Mouse (Mus musculus) midbrain, embryonic 11.5 days (tissue): ENCODE measurements around the gene Tmem229b. TPM values are rescaled to one million over a fixed set of nuclear protein-coding genes. Genes with fewer than 3 reads are reported as not detected.
"Not testable (repeated sequence)": the region's sequence is repeated elsewhere in the genome, so short reads cannot be mapped to it uniquely, and the experiment has no call there.

Experiments
- ATAC-seq: fragments of 200-750 bp; cut with Nextera tagmentation; 2 replicates; pipeline ENCODE4 v1.8.0; 2017; ENCODE audit warnings: moderate TSS enrichment, moderate library complexity; ENCODE audit not compliant: low FRiP score
- DNase-seq: peaks from one replicate; pipeline ENCODE4 v3.0.0; 2015; ENCODE audit warnings: low spot score; ENCODE audit errors: missing footprints
- H3K27ac ChIP-seq: fragments of 300-500 bp; sonication (generic); 2 replicates; pipeline ENCODE4 v1.5.1; 2014; ENCODE audit warnings: low read depth, low read length
- H3K27me3 ChIP-seq: fragments of 300-500 bp; sonication (generic); 2 replicates; pipeline ENCODE4 v1.6.1; 2014; ENCODE audit warnings: mild to moderate bottlenecking, low read length, moderate library complexity, mixed read lengths; ENCODE audit not compliant: control insufficient read depth, insufficient read depth
- H3K36me3 ChIP-seq: fragments of 300-500 bp; sonication (generic); 2 replicates; pipeline ENCODE4 v1.6.1; 2014; ENCODE audit warnings: mild to moderate bottlenecking, low read length, moderate library complexity, mixed read lengths; ENCODE audit not compliant: control insufficient read depth, insufficient read depth
- H3K4me1 ChIP-seq: fragments of 300-500 bp; sonication (generic); 2 replicates; pipeline ENCODE4 v1.6.1; 2014; ENCODE audit warnings: low read length; ENCODE audit not compliant: control insufficient read depth, insufficient read depth
- H3K4me2 ChIP-seq: fragments of 300-500 bp; sonication (generic); 2 replicates; pipeline ENCODE4 v1.6.1; 2014; ENCODE audit warnings: mild to moderate bottlenecking, moderate library complexity
- H3K4me3 ChIP-seq: fragments of 300-500 bp; sonication (generic); 2 replicates; pipeline ENCODE4 v1.5.1; 2014; ENCODE audit warnings: low read depth, low read length
- H3K9ac ChIP-seq: fragments of 300-500 bp; sonication (generic); 2 replicates; pipeline ENCODE4 v1.6.1; 2014; ENCODE audit warnings: low read length
- H3K9me3 ChIP-seq: fragments of 300-500 bp; sonication (generic); 2 replicates; pipeline ENCODE4 v1.6.1; 2016; ENCODE audit warnings: low read length; ENCODE audit not compliant: control insufficient read depth
- whole genome bisulfite sequencing: fragments of 180-500 bp; shearing (Covaris S2); extraction: QIAGEN DNeasy Blood & Tissue Kit; methylation state at CpG from one replicate; pipeline ENCODE4 v1.1.7; 2014; 5-methylcytosine and 5-hydroxymethylcytosine counted together
- polyA plus RNA-seq: library from polyadenylated mRNA; unstranded; fragments of >200 nt; fragmentation: Nextera tagmentation; extraction: Ambion mirVana; gene quantifications from 2 replicates; pipeline ENCODE4 v1.2.1, GENCODE M21; 2014

The Tmem229b gene
- polyA plus RNA-seq, 1 experiment from 2014 or later = 6.4 TPM

DNA sequence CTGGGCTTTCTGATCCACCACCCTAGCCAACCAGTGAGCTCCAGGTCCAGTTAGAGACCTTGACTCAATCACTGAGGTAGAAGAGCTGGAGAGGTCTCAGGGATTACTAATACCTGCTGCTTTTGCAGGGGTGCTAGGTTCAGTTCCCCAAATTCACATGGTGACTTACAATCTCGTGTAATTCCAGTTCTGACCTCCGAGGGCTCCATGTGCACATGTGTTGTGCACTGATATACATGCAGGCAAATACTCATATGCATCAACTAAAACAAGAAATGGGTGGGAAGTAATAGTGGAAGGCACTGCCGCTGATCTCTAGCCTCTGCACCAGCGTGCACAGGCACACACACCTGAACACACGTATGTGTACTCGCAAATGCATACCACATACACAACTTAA lies 60.3 kb downstream of the Tmem229b start:
- no peak overlapping the region for H3K27ac ChIP-seq
- no peaks in the 10 kb centered on the region for H3K27me3 ChIP-seq
- no peak for DNase-seq
- H3K9ac ChIP-seq = no peak overlapping the region
- no peak overlapping the region for H3K4me3 ChIP-seq
- ATAC-seq = no peak
- H3K9me3 ChIP-seq = no peaks in the 10 kb centered on the region
- H3K4me1 ChIP-seq = no peaks in the 10 kb centered on the region
- 86% methylated on average over 6 of the region's 6 CpGs for WGBS
- no peaks in the 10 kb centered on the region for H3K36me3 ChIP-seq
- no peak overlapping the region for H3K4me2 ChIP-seq

DNA sequence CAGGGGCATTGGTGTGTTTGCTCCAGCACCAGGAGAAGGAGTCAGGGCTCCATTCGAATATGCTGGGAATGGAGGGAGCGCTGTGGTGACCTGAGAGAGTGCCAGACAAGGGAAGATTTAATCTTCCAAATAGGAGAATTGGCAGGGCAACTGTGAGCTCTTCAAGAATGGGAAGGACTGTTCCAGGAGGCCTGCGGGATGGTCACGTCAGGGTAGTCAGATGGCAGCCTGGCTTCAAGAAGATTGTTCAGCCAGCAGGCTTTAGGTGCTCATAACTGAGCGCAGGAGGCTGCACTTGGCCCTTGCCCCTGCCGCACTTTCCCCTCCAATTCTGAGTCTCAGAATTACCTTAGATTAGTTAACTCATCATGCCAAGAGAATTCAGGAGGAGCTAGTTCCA lies 64.5 kb downstream of the Tmem229b start:
- Histone ChIP-seq H3K4me2 (no peak overlapping the region), H3K27ac (no peak overlapping the region), H3K36me3 (no peaks in the 10 kb centered on the region), H3K9ac (no peak overlapping the region), H3K9me3 (no peaks in the 10 kb centered on the region), H3K4me3 (no peak overlapping the region), H3K4me1 (no peaks in the 10 kb centered on the region), H3K27me3 (no peaks in the 10 kb centered on the region)
- 88% methylated on average over 6 of the region's 6 CpGs for WGBS
- ATAC-seq (no peak), DNase-seq (no peak)

DNA sequence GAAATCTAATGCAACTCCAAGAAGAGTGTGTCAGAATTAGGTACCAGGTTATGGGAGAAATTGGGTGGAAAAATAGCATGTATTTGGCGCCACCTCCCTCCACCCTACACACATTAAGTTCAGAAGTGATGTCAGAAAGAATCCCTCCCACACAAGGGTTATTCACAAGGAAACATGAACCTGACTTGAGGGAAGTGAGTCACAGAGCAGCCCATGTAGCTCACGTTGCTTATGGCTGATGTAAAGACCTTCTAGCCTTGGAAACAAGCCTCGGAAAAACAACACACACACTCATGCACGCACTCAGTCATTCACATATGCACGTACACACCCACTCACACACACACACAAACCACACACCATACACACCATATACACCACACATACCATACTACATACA lies 67.3 kb downstream of the Tmem229b start:
- Histone ChIP-seq H3K9ac (no peak overlapping the region), H3K4me3 (no peak overlapping the region), H3K4me2 (no peak overlapping the region), H3K27me3 (no peaks in the 10 kb centered on the region), H3K4me1 (no peaks in the 10 kb centered on the region), H3K36me3 (no peaks in the 10 kb centered on the region), H3K9me3 (no peaks in the 10 kb centered on the region), H3K27ac (no peak overlapping the region)
- ATAC-seq (no peak), DNase-seq (no peak)
- WGBS = 88% methylated on average over 5 of the region's 5 CpGs

DNA sequence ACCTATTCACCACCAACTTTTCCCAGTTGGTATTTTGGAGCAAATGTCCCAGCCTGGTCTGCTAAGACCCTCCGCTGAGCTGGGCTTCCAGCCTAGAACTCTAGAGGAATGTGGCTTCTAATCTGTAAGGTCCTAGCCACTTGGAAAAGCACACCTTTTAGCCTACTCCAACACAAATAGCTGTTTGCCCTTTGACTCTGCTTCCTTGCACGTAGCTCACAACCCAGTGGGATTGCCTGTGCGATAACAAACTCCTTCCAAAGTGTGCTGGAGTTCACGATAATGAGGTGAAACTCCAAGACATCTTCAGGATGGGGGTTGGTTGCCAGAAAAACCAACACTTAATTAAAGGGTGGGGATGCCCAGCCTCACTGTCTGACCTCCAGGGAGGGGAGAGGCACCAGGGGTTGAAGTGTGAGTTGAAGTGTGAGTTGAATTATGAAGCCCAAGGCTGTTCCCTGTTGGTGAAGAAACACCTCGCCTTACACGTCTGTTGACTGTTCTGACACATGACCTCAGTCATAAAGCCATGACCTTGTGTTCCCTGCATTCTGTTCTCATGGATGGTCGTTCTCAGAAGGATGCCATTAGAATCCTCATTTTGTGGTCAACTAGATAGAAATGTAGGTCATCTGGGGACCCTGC lies 67.9 kb downstream of the Tmem229b start:
- Histone ChIP-seq H3K9ac (no peak overlapping the region), H3K27ac (no peak overlapping the region), H3K27me3 (no peaks in the 10 kb centered on the region), H3K4me3 (no peak overlapping the region), H3K4me2 (no peak overlapping the region), H3K4me1 (no peaks in the 10 kb centered on the region), H3K9me3 (no peaks in the 10 kb centered on the region), H3K36me3 (no peaks in the 10 kb centered on the region)
- WGBS = 81% methylated on average over 7 of the region's 7 CpGs
- no peak for DNase-seq
- no peak for ATAC-seq

DNA sequence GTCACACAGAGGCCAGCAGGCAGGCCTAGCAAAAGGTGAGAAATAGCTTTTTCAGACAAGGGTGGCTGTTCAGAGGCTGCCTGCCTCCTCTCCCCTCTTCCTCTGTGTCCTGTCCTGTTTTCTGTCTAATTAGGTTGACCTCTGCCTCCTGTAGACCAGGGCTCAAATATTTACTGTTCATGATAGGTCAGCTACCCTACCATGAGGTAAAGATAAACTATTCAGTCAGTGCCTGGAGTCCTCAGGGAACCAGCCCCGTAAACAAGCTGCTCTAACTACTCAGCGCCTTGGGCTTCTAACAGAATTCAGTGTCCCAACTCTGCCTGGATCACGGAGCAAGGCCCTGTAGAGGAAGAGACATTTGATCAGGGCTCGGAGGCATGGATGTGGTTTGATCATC lies 70.9 kb downstream of the Tmem229b start:
- Histone ChIP-seq H3K36me3 (no peaks in the 10 kb centered on the region), H3K4me1 (no peaks in the 10 kb centered on the region), H3K9ac (no peak overlapping the region), H3K27ac (no peak overlapping the region), H3K27me3 (no peaks in the 10 kb centered on the region), H3K4me2 (no peak overlapping the region), H3K4me3 (no peak overlapping the region), H3K9me3 (no peaks in the 10 kb centered on the region)
- WGBS = 77% methylated on average over 4 of the region's 4 CpGs
- ATAC-seq (no peak), DNase-seq (no peak)

DNA sequence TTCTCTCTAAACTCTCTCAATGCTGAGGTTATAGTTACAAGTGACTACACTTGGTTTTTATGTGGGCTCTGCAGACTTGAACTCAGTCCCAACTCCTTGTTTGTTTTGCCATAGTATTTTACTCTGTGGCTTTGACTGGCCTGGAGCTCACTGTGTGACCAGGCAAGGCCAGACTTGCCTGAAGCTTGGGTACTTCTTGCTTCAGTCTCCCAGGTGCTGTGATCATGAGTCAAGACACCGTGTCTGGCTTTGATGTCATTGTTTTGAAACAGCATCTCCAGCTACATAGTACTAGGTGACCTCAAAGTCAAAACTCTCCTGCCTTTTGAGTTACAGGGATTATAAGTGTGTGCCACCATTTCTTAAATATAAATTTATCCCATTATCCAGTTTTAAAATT lies 77.5 kb downstream of the Tmem229b start:
- Histone ChIP-seq H3K27me3 (no peaks in the 10 kb centered on the region), H3K4me2 (no peak overlapping the region), H3K36me3 (no peaks in the 10 kb centered on the region), H3K9me3 (no peaks in the 10 kb centered on the region), H3K9ac (no peak overlapping the region), H3K4me3 (no peak overlapping the region), H3K27ac (no peak overlapping the region), H3K4me1 (no peaks in the 10 kb centered on the region)
- 72% methylated on average over 1 of the region's 1 CpGs for WGBS
- no peak for ATAC-seq
- no peak for DNase-seq

DNA sequence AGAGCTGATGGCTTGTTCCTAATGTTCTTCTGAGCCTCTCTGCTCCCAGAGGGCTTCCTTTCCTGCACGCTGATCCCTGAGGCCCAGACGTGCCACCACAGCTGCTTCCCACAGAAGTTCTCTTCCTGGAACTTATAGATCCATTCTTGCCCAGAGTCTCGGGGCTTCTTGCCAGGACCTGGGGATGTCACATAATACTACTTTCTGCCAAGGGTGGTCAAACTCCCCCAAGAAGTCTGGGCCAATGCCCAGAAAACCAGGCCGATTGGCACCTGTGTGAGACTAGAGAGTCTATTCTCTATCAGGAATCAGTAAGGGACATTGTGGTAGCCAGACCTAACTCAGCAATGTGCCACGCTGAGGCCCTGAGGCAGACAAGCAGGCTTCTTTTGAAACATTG lies 80.1 kb downstream of the Tmem229b start:
- H3K4me2 ChIP-seq = no peak overlapping the region
- H3K9ac ChIP-seq = no peak overlapping the region
- DNase-seq (no peak), ATAC-seq (no peak)
- WGBS = 79% methylated on average over 5 of the region's 5 CpGs
- no peaks in the 10 kb centered on the region for H3K4me1 ChIP-seq
- H3K27me3 ChIP-seq = no peaks in the 10 kb centered on the region
- H3K36me3 ChIP-seq = no peaks in the 10 kb centered on the region
- no peak overlapping the region for H3K27ac ChIP-seq
- H3K4me3 ChIP-seq = no peak overlapping the region
- no peaks in the 10 kb centered on the region for H3K9me3 ChIP-seq

DNA sequence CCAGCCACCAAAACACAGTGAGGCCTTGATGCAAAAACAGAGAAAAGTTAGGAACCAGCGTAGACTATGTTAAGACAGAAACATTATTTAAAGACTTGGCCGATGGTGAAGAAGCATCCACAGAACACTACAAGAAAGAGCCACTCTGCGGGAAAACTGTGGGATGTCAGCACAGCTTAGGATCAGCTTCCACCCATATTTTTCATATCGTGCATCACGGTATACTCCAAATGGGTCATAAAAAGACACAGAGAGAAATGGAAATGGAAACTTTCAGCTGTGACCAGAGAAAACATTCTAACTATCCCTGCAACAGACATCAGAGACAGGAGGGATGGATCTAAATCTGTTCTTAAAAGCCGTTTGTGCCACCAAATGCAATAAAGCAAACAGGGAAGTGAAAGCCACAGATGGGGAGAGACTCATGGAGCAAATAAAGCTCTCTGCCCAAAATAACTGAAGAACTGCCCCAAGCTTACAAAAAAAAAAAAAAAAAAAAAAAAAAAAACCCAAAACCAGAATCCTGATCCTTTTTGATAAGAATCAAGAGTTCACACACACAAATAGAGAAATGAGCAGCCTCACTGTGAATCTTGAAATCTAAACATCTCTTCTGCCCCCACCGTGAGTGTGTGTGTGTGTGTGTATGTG lies 83.8 kb downstream of the Tmem229b start:
- no peaks in the 10 kb centered on the region for H3K9me3 ChIP-seq
- H3K9ac ChIP-seq = no peak overlapping the region
- H3K4me1 ChIP-seq = no peaks in the 10 kb centered on the region
- H3K27ac ChIP-seq = no peak overlapping the region
- 88% methylated on average over 7 of the region's 7 CpGs for WGBS
- H3K27me3 ChIP-seq = no peaks in the 10 kb centered on the region
- H3K4me2 ChIP-seq = no peak overlapping the region
- H3K4me3 ChIP-seq = no peak overlapping the region
- DNase-seq = no peak
- H3K36me3 ChIP-seq = no peaks in the 10 kb centered on the region
- ATAC-seq = no peak

DNA sequence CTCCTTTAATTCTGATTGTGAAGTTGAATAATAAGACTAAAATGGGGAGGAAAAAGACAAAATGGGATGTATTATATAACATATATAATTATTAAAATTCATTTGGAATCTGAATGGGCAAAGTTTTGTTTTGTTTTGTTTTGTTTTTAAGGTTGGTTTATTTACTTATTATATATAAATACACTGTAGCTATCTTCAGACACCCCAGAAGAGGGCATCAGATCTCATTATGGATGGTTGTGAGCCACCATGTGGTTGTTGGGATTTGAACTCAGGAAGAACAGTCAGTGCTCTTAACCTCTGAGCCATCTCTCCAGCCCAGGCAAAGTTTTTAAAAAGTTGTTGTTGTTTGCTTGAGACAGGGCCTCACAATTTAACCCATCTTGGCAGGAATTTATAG lies 84.5 kb downstream of the Tmem229b start:
- H3K27me3 ChIP-seq, H3K36me3 ChIP-seq, H3K27ac ChIP-seq, ATAC-seq, DNase-seq, H3K4me2 ChIP-seq, H3K4me1 ChIP-seq, H3K9ac ChIP-seq, H3K9me3 ChIP-seq, H3K4me3 ChIP-seq: not testable (repeated sequence)
